Mouse (Mus musculus) forebrain, embryonic 14.5 days (tissue): ENCODE measurements around the gene Chn2. TPM values are rescaled to one million over a fixed set of nuclear protein-coding genes. Genes with fewer than 3 reads are reported as not detected.

Experiments
- ATAC-seq: fragments of 200-750 bp; cut with Nextera tagmentation; 2 replicates; pipeline ENCODE4 v1.8.0; 2017; ENCODE audit warnings: mild to moderate bottlenecking, moderate library complexity
- DNase-seq: peaks from one replicate; pipeline ENCODE4 v3.0.0-alpha.2; 2015; ENCODE audit warnings: low spot score
- H3K27ac ChIP-seq: fragments of 300-500 bp; sonication (generic); 2 replicates; pipeline ENCODE4 v1.5.1; 2014; ENCODE audit warnings: low read depth, mild to moderate bottlenecking, control low read depth, low read length, moderate library complexity
- H3K27me3 ChIP-seq: fragments of 300-500 bp; sonication (generic); replicated peaks from 2 replicates; pipeline ENCODE4 v1.6.1; 2014; ENCODE audit warnings: low read length, control low read depth, mixed read lengths; ENCODE audit not compliant: control insufficient read depth, insufficient read depth
- H3K36me3 ChIP-seq: fragments of 300-500 bp; sonication (generic); 2 replicates; pipeline ENCODE4 v1.6.1; 2014; ENCODE audit warnings: low read length, control low read depth; ENCODE audit not compliant: control insufficient read depth, insufficient read depth
- H3K4me1 ChIP-seq: fragments of 300-500 bp; sonication (generic); 2 replicates; pipeline ENCODE4 v1.6.1; 2014; ENCODE audit warnings: antibody characterized with exemption, low read length, control low read depth; ENCODE audit not compliant: control insufficient read depth, insufficient read depth
- H3K4me2 ChIP-seq: fragments of 300-500 bp; sonication (generic); 2 replicates; pipeline ENCODE4 v1.6.1; 2014; ENCODE audit warnings: mild to moderate bottlenecking, control low read depth, low read length
- H3K4me3 ChIP-seq: fragments of 300-500 bp; sonication (generic); 2 replicates; pipeline ENCODE4 v1.5.1; 2014; ENCODE audit warnings: low read depth, low read length, control low read depth
- H3K9ac ChIP-seq: fragments of 300-500 bp; sonication (generic); 2 replicates; pipeline ENCODE4 v1.6.1; 2014; ENCODE audit warnings: mild to moderate bottlenecking, low read length, control low read depth, moderate library complexity
- H3K9me3 ChIP-seq: fragments of 300-500 bp; sonication (generic); replicated peaks from 2 replicates; pipeline ENCODE4 v1.6.1; 2016; ENCODE audit warnings: low read length, control low read depth, mixed read lengths; ENCODE audit not compliant: control insufficient read depth
- WGBS: fragments of 180-500 bp; shearing (Covaris S2); extraction: QIAGEN DNeasy Blood & Tissue Kit; methylation state at CpG from one replicate; pipeline ENCODE4 v1.1.7; 2014; 5-methylcytosine and 5-hydroxymethylcytosine counted together
- polyA plus RNA-seq: library from polyadenylated mRNA; unstranded; fragments of >200 nt; fragmentation: Nextera tagmentation; extraction: Ambion mirVana; gene quantifications from 2 replicates; pipeline ENCODE4 v1.2.1, GENCODE M21; 2014

The Chn2 gene
- 43.6 and 45.9 TPM in 2 replicates for polyA plus RNA-seq

- DNase-seq, result peak; percentile 86
- Histone ChIP-seq H3K4me2 (peak within 1 kb of the TSS; percentile 81), H3K36me3 (no peaks in the 10 kb centered on the region), H3K4me3 (peak within 1 kb of the TSS; percentile 77), H3K4me1 (peaks cover 20% of the 10 kb centered on the region), H3K9me3 (no peaks in the 10 kb centered on the region), H3K9ac (peak within 1 kb of the TSS; percentile 98), H3K27ac (peak within 1 kb of the TSS; percentile 99), H3K27me3 (0 out of 2 replicates have a peak, but pooled peaks cover 2% of the 10 kb centered on the region)
- peak; percentile 87 for ATAC-seq
- 0% methylated on average over 38 of the region's 43 CpGs for WGBS
Observed at GRCm38 (mm10) chr6:54039357-54039804, at the start of gene Chn2. Chn2 (plus strand) TSS chr6:54039554.

- ATAC-seq, result no peak
- H3K4me1 ChIP-seq, result no peaks in the 10 kb centered on the region
- H3K4me3 ChIP-seq, result no peak overlapping the region
- H3K9ac ChIP-seq, result no peak overlapping the region
- no peaks in the 10 kb centered on the region for H3K27me3 ChIP-seq
- no peak for DNase-seq
- 60% methylated on average over 3 of the region's 3 CpGs for whole genome bisulfite sequencing
- H3K36me3 ChIP-seq, result no peaks in the 10 kb centered on the region
- H3K27ac ChIP-seq, result no peak overlapping the region
- H3K9me3 ChIP-seq, result peaks cover 2% of the 10 kb centered on the region; the same call in 1 of the 2 replicates
- no peak overlapping the region for H3K4me2 ChIP-seq
Observed at GRCm38 (mm10) chr6:53992386-53992785, 47.0 kb upstream of the Chn2 start.

- ATAC-seq, result no peak
Observed at GRCm38 (mm10) chr6:53995519-53995918, 43.8 kb upstream of the Chn2 start.

GRCm38 (mm10) chr6:53996226-53996955 is 43.0 kb upstream of the Chn2 start:
- no peak for DNase-seq
- Histone ChIP-seq H3K4me2 (no peak overlapping the region), H3K27me3 (no peaks in the 10 kb centered on the region), H3K27ac (no peak overlapping the region), H3K9ac (no peak overlapping the region), H3K9me3 (peaks cover 2% of the 10 kb centered on the region; the same call in 1 of the 2 replicates), H3K4me3 (no peak overlapping the region), H3K4me1 (no peaks in the 10 kb centered on the region), H3K36me3 (no peaks in the 10 kb centered on the region)
- 89% methylated on average over 3 of the region's 3 CpGs for WGBS
- no peak for ATAC-seq

More at GRCm38 (mm10) chr6:53995519-53995918, 43.8 kb upstream of the Chn2 start:
- Histone ChIP-seq H3K36me3 (no peaks in the 10 kb centered on the region), H3K4me2 (no peak overlapping the region), H3K27me3 (no peaks in the 10 kb centered on the region), H3K9ac (no peak overlapping the region), H3K4me3 (no peak overlapping the region), H3K27ac (no peak overlapping the region), H3K9me3 (peaks cover 2% of the 10 kb centered on the region; the same call in 1 of the 2 replicates), H3K4me1 (no peaks in the 10 kb centered on the region)
- 80% methylated on average over 4 of the region's 4 CpGs for WGBS
- no peak for DNase-seq

- WGBS, result 87% methylated on average over 4 of the region's 4 CpGs
- no peak for ATAC-seq
Observed at GRCm38 (mm10) chr6:54005302-54005701, 34.1 kb upstream of the Chn2 start.

DNA sequence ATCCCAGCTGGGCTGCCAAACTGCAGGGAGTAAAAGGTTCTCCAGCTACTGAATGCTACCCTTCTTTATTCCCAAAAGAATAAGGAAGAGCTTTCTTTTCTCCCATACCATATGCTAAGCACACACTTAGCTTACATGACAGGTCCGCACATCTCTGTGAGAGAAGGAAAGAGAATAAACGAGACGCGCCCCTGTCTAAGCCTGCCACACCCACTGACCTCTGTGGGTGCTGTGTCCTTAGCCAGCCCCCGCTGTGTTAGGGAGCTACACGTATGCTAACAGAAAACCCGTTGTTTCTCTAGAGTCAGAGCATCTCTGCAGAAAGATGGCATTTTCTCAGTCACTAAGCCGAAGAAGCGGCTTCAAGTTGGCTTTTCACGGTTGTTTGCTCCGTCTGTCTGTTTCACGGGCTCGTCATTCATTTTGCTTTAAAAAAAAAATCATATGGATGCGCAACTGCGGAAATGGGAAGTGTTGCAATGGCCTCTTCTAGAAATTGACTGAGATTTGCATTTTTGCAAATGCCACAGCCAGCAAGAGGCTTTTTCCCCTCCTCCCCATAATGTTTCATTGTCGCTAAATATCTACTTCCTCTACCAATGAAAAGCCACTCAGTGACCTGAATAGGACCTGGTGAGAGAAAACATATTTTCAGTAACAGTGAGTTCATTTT is 30.8 kb upstream of the Chn2 start:
- H3K9ac ChIP-seq, result 0 out of 2 replicates have a peak overlapping the region, but pooled peaks have one; percentile 3
- peak overlapping the region; percentile 65; the same call in 1 of the 2 replicates for H3K27ac ChIP-seq

More at GRCm38 (mm10) chr6:54005302-54005701, 34.1 kb upstream of the Chn2 start:
- peaks cover 3% of the 10 kb centered on the region; the same call in 1 of the 2 replicates for H3K4me1 ChIP-seq
- no peaks in the 10 kb centered on the region for H3K9me3 ChIP-seq
- H3K4me3 ChIP-seq, result no peak overlapping the region
- no peak overlapping the region for H3K9ac ChIP-seq
- H3K27me3 ChIP-seq, result no peaks in the 10 kb centered on the region
- no peaks in the 10 kb centered on the region for H3K36me3 ChIP-seq
- no peak overlapping the region for H3K27ac ChIP-seq
- no peak overlapping the region for H3K4me2 ChIP-seq
- no peak for DNase-seq

GRCm38 (mm10) chr6:54009293-54009692 is 30.1 kb upstream of the Chn2 start:
- Histone ChIP-seq H3K36me3 (no peaks in the 10 kb centered on the region), H3K4me3 (no peak overlapping the region), H3K9ac (no peak overlapping the region), H3K9me3 (no peaks in the 10 kb centered on the region), H3K4me1 (peaks cover 3% of the 10 kb centered on the region; the same call in 1 of the 2 replicates), H3K27me3 (no peaks in the 10 kb centered on the region), H3K27ac (no peak overlapping the region), H3K4me2 (no peak overlapping the region)
- ATAC-seq (no peak), DNase-seq (no peak)
- WGBS, result 36% methylated on average over 4 of the region's 4 CpGs

More for the DNA sequence above, 30.8 kb upstream of the Chn2 start:
- no peak for ATAC-seq
- Histone ChIP-seq H3K4me1 (peaks cover 3% of the 10 kb centered on the region; the same call in 1 of the 2 replicates), H3K4me3 (no peak overlapping the region), H3K36me3 (no peaks in the 10 kb centered on the region), H3K27me3 (no peaks in the 10 kb centered on the region), H3K9me3 (no peaks in the 10 kb centered on the region), H3K4me2 (0 out of 2 replicates have a peak overlapping the region, but pooled peaks have one; percentile 6)
- DNase-seq, result peak; percentile 34
- WGBS, result 68% methylated on average over 16 of the region's 16 CpGs

DNA sequence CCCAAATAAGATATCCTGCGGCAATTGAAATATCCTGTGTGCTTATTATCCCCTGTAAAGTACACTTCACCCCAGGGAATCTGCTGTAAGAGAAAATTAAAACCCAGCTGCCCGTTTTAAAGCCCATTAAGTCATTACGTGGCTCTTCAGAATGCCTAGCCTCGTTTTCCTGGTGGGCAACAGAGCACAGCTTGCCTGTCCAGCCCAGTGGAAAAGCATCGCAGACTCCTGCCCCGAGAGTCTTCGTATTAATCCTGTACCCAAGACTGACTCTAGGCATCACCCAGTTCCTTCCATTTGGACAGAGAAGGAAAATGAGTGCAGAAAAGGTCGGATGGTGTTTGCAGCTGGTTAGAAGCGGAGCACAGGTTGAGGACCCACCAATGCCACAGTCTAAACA is 29.0 kb upstream of the Chn2 start:
- Histone ChIP-seq H3K9ac (no peak overlapping the region), H3K4me3 (no peak overlapping the region), H3K4me2 (no peak overlapping the region), H3K36me3 (no peaks in the 10 kb centered on the region), H3K27me3 (no peaks in the 10 kb centered on the region), H3K4me1 (peaks cover 3% of the 10 kb centered on the region; the same call in 1 of the 2 replicates), H3K9me3 (no peaks in the 10 kb centered on the region), H3K27ac (no peak overlapping the region)
- DNase-seq (no peak), ATAC-seq (no peak)
- 49% methylated on average over 9 of the region's 9 CpGs for WGBS
